ENCODE assay signal across 26 mouse cellular contexts in the genomic region with DNA sequence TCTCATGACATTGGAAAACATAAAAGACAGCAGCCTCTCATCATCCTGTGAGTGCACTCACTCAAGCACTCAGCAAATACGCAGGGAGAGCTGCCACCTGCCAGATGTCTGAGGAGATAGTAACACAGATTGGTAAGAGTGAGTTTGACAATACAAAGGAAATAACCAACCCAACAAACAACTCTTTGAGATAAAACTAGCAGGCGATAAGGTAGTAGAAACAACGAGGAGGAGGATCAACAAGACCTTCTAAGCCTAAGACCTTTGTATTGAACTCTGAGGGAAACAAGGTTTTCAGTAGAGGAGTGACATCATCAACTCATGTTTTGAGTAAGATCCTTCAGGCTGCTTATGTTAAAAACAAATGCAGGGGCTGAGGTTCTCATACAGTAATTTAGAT. TPM values are rescaled to one million over a fixed set of nuclear protein-coding genes. Genes with fewer than 3 reads are reported as not detected.
DNase-seq lines count a peak whose midpoint lies in the region; ATAC-seq and TF ChIP-seq lines count a peak whose summit lies in the region.
"Had no signal": no experiment of that assay in that cellular context is flagged by ENCODE, and none has a peak within 500 bp of the region (broad histone marks: within the 10 kb centered on the region; RNA-seq: fewer than 3 reads in every experiment).

No protein-coding gene starts in this region.

- no peak for TF ChIP-seq CTCF in G1E (IDR thresholded peaks at IDR 0.05; ENCODE audit: low read depth, low read length)

- no peak overlapping the region for H3K9ac ChIP-seq in liver, embryonic 11.5 days (ENCODE audit: low read depth, low read length)
- no peak overlapping the region for H3K9ac ChIP-seq in midbrain, embryonic 16.5 days (ENCODE audit: low read depth, low read length)
- H3K9ac ChIP-seq: embryonic facial prominence, embryonic 12.5 days; forebrain, embryonic 15.5 days; heart, embryonic 15.5 days; hindbrain, embryonic 13.5 days had no signal

- 54% methylated on average over 3 of the region's 3 CpGs for WGBS in liver, embryonic 11.5 days
- WGBS in midbrain, embryonic 16.5 days: 94% methylated on average over 3 of the region's 3 CpGs

- H3K27ac ChIP-seq in liver, embryonic 11.5 days (ENCODE audit: low read depth, low read length): no peak overlapping the region
- H3K27ac ChIP-seq in midbrain, embryonic 16.5 days (ENCODE audit: low read length): no peak overlapping the region
- H3K27ac ChIP-seq: embryonic facial prominence, embryonic 12.5 days; forebrain, embryonic 15.5 days; heart, embryonic 10.5 days; hindbrain, embryonic 13.5 days; hindbrain, postnatal 0 days had no signal

- H3K27me3 ChIP-seq in liver, embryonic 11.5 days (replicated peaks; ENCODE audit: control insufficient read depth, insufficient read depth, low read length): no peaks in the 10 kb centered on the region
- H3K27me3 ChIP-seq in G1E (ENCODE audit: insufficient read depth, low read length): no peaks in the 10 kb centered on the region
- no peaks in the 10 kb centered on the region for H3K27me3 ChIP-seq in midbrain, embryonic 16.5 days (ENCODE audit: control insufficient read depth, insufficient read depth, low read depth, low read length)
- H3K27me3 ChIP-seq: embryonic facial prominence, embryonic 12.5 days; forebrain, embryonic 15.5 days; heart, embryonic 15.5 days; hindbrain, embryonic 13.5 days had no signal

- H3K4me3 ChIP-seq in liver, embryonic 11.5 days (ENCODE audit: low read depth, low read length): no peak overlapping the region
- H3K4me3 ChIP-seq in G1E (ENCODE audit: low read depth, low read length): no peak overlapping the region
- no peak overlapping the region for H3K4me3 ChIP-seq in midbrain, embryonic 16.5 days (ENCODE audit: low read depth, low read length)
- H3K4me3 ChIP-seq: embryonic facial prominence, embryonic 12.5 days; forebrain, embryonic 15.5 days; heart, embryonic 10.5 days; heart, embryonic 15.5 days; hindbrain, embryonic 13.5 days had no signal

- H3K4me1 ChIP-seq in liver, embryonic 11.5 days (replicated peaks; ENCODE audit: control insufficient read depth, insufficient read depth, low read length): no peaks in the 10 kb centered on the region; the same call in 1 of the 2 replicates
- peaks cover 17% of the 10 kb centered on the region for H3K4me1 ChIP-seq in G1E (ENCODE audit: insufficient read depth, low read depth, low read length)
- H3K4me1 ChIP-seq in midbrain, embryonic 16.5 days (ENCODE audit: control insufficient read depth, insufficient read depth, low read length): no peaks in the 10 kb centered on the region
- H3K4me1 ChIP-seq: embryonic facial prominence, embryonic 12.5 days; forebrain, embryonic 15.5 days; heart, embryonic 10.5 days; heart, embryonic 15.5 days; hindbrain, embryonic 13.5 days had no signal

- no peak for ATAC-seq in liver, embryonic 11.5 days (replicated peaks; ENCODE audit: low FRiP score)
- ATAC-seq in G1E (ENCODE audit: extremely low read depth, insufficient number of reproducible peaks, low FRiP score, poor library complexity, severe bottlenecking): peak; percentile 73
- ATAC-seq in midbrain, embryonic 16.5 days: no peak
- ATAC-seq: forebrain, embryonic 15.5 days; hindbrain, postnatal 0 days had no signal

- no peaks in the 10 kb centered on the region for H3K9me3 ChIP-seq in liver, embryonic 11.5 days (ENCODE audit: control insufficient read depth, low read length)
- H3K9me3 ChIP-seq in G1E (replicated peaks): no peaks in the 10 kb centered on the region
- no peaks in the 10 kb centered on the region for H3K9me3 ChIP-seq in midbrain, embryonic 16.5 days (replicated peaks; ENCODE audit: control insufficient read depth, low read length, poor library complexity, severe bottlenecking)
- H3K9me3 ChIP-seq: embryonic facial prominence, embryonic 12.5 days; forebrain, embryonic 15.5 days; heart, embryonic 10.5 days; heart, embryonic 15.5 days; hindbrain, embryonic 13.5 days had no signal

- H3K4me2 ChIP-seq in liver, embryonic 11.5 days: no peak overlapping the region
- H3K4me2 ChIP-seq in midbrain, embryonic 16.5 days (ENCODE audit: low read length): no peak overlapping the region
- H3K4me2 ChIP-seq: embryonic facial prominence, embryonic 12.5 days; forebrain, embryonic 15.5 days; heart, embryonic 15.5 days; hindbrain, embryonic 13.5 days had no signal

- peaks cover 21% of the 10 kb centered on the region for H3K36me3 ChIP-seq in liver, embryonic 11.5 days (ENCODE audit: control insufficient read depth, insufficient read depth, low read length)
- peaks cover 80% of the 10 kb centered on the region for H3K36me3 ChIP-seq in G1E (replicated peaks)
- peaks cover 30% of the 10 kb centered on the region for H3K36me3 ChIP-seq in midbrain, embryonic 16.5 days (ENCODE audit: control insufficient read depth, insufficient read depth, low read length)

- peak; percentile 3 for DNase-seq in liver, embryonic 11.5 days (ENCODE audit: low spot score)
- DNase-seq in liver: no peak
- DNase-seq in G1E (ENCODE audit: low spot score): no peak
- peak; percentile 34 for DNase-seq in thymus, postnatal 0 days (ENCODE audit: low spot score)
- DNase-seq in thymus, postnatal 4 days: peak; percentile 32
- no peak for DNase-seq in embryo, embryonic 9.5 days (ENCODE audit: extremely low spot score)
- no peak for DNase-seq in kidney, postnatal 10 days
- DNase-seq: adrenal gland, postnatal 14 days; B cell, adult 2 months; cerebellum, adult 18-20 months; cerebellum, adult 9-11 months; cerebellum, postnatal 36 days; gastrocnemius, postnatal 10 days; heart, postnatal 14 days had no signal

RNA-seq across cellular contexts. Expression of a gene that starts 20.4 kb away (rescaled TPM):
- 129 and 133 TPM in 2 replicates for polyA plus RNA-seq in liver, embryonic 11.5 days (2014; fragmentation: Nextera tagmentation; extraction: Ambion mirVana)
- 166 and 220 TPM in 2 replicates for total RNA-seq in G1E (2014; fragmentation: Nextera tagmentation)
- total RNA-seq in G1E (2017): 39.9 and 42.9 TPM in 2 replicates
- 50.9 and 53.3 TPM in 2 replicates for polyA plus RNA-seq in G1E (2012)
- polyA plus RNA-seq in thymus, postnatal 0 days (2015; fragmentation: Nextera tagmentation; extraction: Ambion mirVana): 145 and 152 TPM in 2 replicates
- 372 and 375 TPM in 2 replicates for polyA plus RNA-seq in midbrain, embryonic 16.5 days (2015; fragmentation: Nextera tagmentation; extraction: Ambion mirVana)

RNA-seq across cellular contexts. Expression of a gene that starts 38.3 kb away (rescaled TPM):
- 0.17 and 0.73 TPM in 2 replicates for polyA plus RNA-seq in liver, embryonic 11.5 days (2014; fragmentation: Nextera tagmentation; extraction: Ambion mirVana)
- total RNA-seq in G1E (2014; fragmentation: Nextera tagmentation) (not detected in 2 replicates), G1E (2017) (not detected in 2 replicates)
- polyA plus RNA-seq in G1E (2012): not detected in 2 replicates
- not detected in 2 replicates for polyA plus RNA-seq in thymus, postnatal 0 days (2015; fragmentation: Nextera tagmentation; extraction: Ambion mirVana)
- 0.33 and 0.46 TPM in 2 replicates for polyA plus RNA-seq in midbrain, embryonic 16.5 days (2015; fragmentation: Nextera tagmentation; extraction: Ambion mirVana)
- total RNA-seq: adrenal gland, adult 18-20 months; adrenal gland, postnatal 14 days; gastrocnemius, postnatal 10 days; gastrocnemius, postnatal 4 days; heart, adult 18-20 months; heart, postnatal 14 days; hematopoietic stem cell, adult 5-6 weeks; hindbrain, postnatal 0 days; MEL had no signal
- polyA plus RNA-seq: embryonic facial prominence, embryonic 12.5 days; forebrain, embryonic 15.5 days; heart, embryonic 15.5 days had no signal

RNA-seq across cellular contexts. Expression of a gene that starts 58.1 kb away (rescaled TPM):
- polyA plus RNA-seq in liver, embryonic 11.5 days (2014; fragmentation: Nextera tagmentation; extraction: Ambion mirVana): 3,525 and 3,814 TPM in 2 replicates
- 2,069 and 2,225 TPM in 2 replicates for total RNA-seq in G1E (2014; fragmentation: Nextera tagmentation)
- 1,859 and 1,927 TPM in 2 replicates for total RNA-seq in G1E (2017)
- polyA plus RNA-seq in G1E (2012): 2,214 and 2,274 TPM in 2 replicates
- polyA plus RNA-seq in thymus, postnatal 0 days (2015; fragmentation: Nextera tagmentation; extraction: Ambion mirVana): 1,216 and 1,339 TPM in 2 replicates
- polyA plus RNA-seq in midbrain, embryonic 16.5 days (2015; fragmentation: Nextera tagmentation; extraction: Ambion mirVana): 596 and 701 TPM in 2 replicates

RNA-seq across cellular contexts. Expression of a gene that starts 59.0 kb away (rescaled TPM):
- 9.1 and 10.5 TPM in 2 replicates for polyA plus RNA-seq in liver, embryonic 11.5 days (2014; fragmentation: Nextera tagmentation; extraction: Ambion mirVana)
- 14.5 and 18.1 TPM in 2 replicates for total RNA-seq in G1E (2014; fragmentation: Nextera tagmentation)
- total RNA-seq in G1E (2017): 8.1 and 8.6 TPM in 2 replicates
- 0.11 and 0.18 TPM in 2 replicates for polyA plus RNA-seq in G1E (2012)
- 6.1 and 6.4 TPM in 2 replicates for polyA plus RNA-seq in thymus, postnatal 0 days (2015; fragmentation: Nextera tagmentation; extraction: Ambion mirVana)
- polyA plus RNA-seq in midbrain, embryonic 16.5 days (2015; fragmentation: Nextera tagmentation; extraction: Ambion mirVana): 5.3 and 6.0 TPM in 2 replicates

Comparison
In these comparisons a context has a peak if more than half of its experiments do, and no peak if none do; other contexts are left out.
1. DNase-seq: peak in liver, embryonic 11.5 days (single experiment), thymus, postnatal 0 days (single experiment) and thymus, postnatal 4 days (single experiment); none in liver (single experiment), G1E (single experiment), embryo, embryonic 9.5 days (single experiment) and kidney, postnatal 10 days (single experiment).